Mouse (Mus musculus) c-Kit-positive CD71-positive TER-119-negative erythroid progenitor cells, embryonic 14.5 days (primary cell): Measurements from ENCODE around the gene Ttll4.

Experiments used
- DNase-seq: peaks from one replicate; pipeline ENCODE4 v3.0.0-alpha.2; 2013; ENCODE audit warnings: low read depth

Gene Ttll4

DNA sequence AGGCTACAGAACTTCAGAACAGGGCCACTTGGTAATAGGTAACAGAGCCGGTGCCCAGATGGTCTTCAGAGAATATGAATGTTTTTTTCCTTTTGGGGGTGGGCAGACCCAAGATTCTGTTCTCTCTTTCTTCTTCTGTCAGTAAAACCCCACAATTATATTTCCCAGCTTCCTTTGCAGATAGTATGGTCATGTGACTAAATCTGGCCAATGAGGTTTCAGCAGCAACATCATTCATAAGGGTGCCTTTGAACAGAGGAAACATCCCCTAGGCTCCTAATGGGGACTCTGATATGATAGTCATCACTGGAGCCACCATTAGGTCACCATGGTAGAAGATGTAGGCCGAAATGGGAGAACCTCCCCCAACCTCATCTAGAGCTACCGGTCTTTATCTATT is 91.3 kb downstream of the Ttll4 start:
- DNase-seq = no peak
